Mouse (Mus musculus): ENCODE measurements around the gene Gm6993. TPM values are rescaled to one million over a fixed set of nuclear protein-coding genes. Genes with fewer than 3 reads are reported as not detected.

The Gm6993 gene
- polyA plus RNA-seq, 1 experiment from 2014 or later = not detected

GRCm38 (mm10) chr12:31272012-31272735, 31.6 kb downstream of the Gm6993 start:
- no peak overlapping the region for H3K4me3 ChIP-seq
- 0 out of 2 replicates have a peak overlapping the region, but pooled peaks have one; percentile 7 for H3K9ac ChIP-seq
- peak overlapping the region; percentile 49 for H3K4me2 ChIP-seq
- WGBS = 45% methylated on average over 8 of the region's 8 CpGs
- ATAC-seq (ENCODE audit: insufficient number of reproducible peaks, low FRiP score) = peak; percentile 49
- H3K4me1 ChIP-seq (replicated peaks) = peaks cover 65% of the 10 kb centered on the region
- peak overlapping the region; percentile 88 for H3K27ac ChIP-seq (ENCODE audit: poor library complexity, severe bottlenecking)
- peaks cover 83% of the 10 kb centered on the region for H3K36me3 ChIP-seq
- no peaks in the 10 kb centered on the region for H3K27me3 ChIP-seq (replicated peaks)
- H3K9me3 ChIP-seq (replicated peaks) = no peaks in the 10 kb centered on the region

GRCm38 (mm10) chr12:31272846-31273245, 32.3 kb downstream of the Gm6993 start:
- no peaks in the 10 kb centered on the region for H3K27me3 ChIP-seq (replicated peaks)
- H3K4me1 ChIP-seq (replicated peaks) = peaks cover 61% of the 10 kb centered on the region
- no peak for ATAC-seq (ENCODE audit: insufficient number of reproducible peaks, low FRiP score)
- no peaks in the 10 kb centered on the region for H3K9me3 ChIP-seq (replicated peaks)
- peaks cover 86% of the 10 kb centered on the region for H3K36me3 ChIP-seq
- H3K4me3 ChIP-seq = no peak overlapping the region
- no peak overlapping the region for H3K4me2 ChIP-seq
- no peak overlapping the region for H3K27ac ChIP-seq (ENCODE audit: poor library complexity, severe bottlenecking)
- 69% methylated on average over 2 of the region's 2 CpGs for WGBS
- H3K9ac ChIP-seq = no peak overlapping the region

GRCm38 (mm10) chr12:31273646-31274045, 33.1 kb downstream of the Gm6993 start:
- Histone ChIP-seq H3K4me2 (no peak overlapping the region), H3K36me3 (peaks cover 88% of the 10 kb centered on the region), H3K27me3 (replicated peaks) (no peaks in the 10 kb centered on the region), H3K4me3 (no peak overlapping the region), H3K27ac (ENCODE audit: poor library complexity, severe bottlenecking) (no peak overlapping the region), H3K9ac (no peak overlapping the region), H3K9me3 (replicated peaks) (no peaks in the 10 kb centered on the region), H3K4me1 (replicated peaks) (peaks cover 59% of the 10 kb centered on the region)
- 90% methylated on average over 7 of the region's 7 CpGs for WGBS
- no peak for ATAC-seq (ENCODE audit: insufficient number of reproducible peaks, low FRiP score)

- no peak overlapping the region for H3K9ac ChIP-seq
- H3K36me3 ChIP-seq = peaks cover 90% of the 10 kb centered on the region
- no peak overlapping the region for H3K4me2 ChIP-seq
- 70% methylated on average over 10 of the region's 10 CpGs for WGBS
- H3K27me3 ChIP-seq (replicated peaks) = no peaks in the 10 kb centered on the region
- H3K9me3 ChIP-seq (replicated peaks) = no peaks in the 10 kb centered on the region
- H3K27ac ChIP-seq (ENCODE audit: poor library complexity, severe bottlenecking) = peak overlapping the region; percentile 37
- ATAC-seq (ENCODE audit: insufficient number of reproducible peaks, low FRiP score) = peak; percentile 45; the same call in 1 of the 2 replicates
- peaks cover 61% of the 10 kb centered on the region for H3K4me1 ChIP-seq (replicated peaks)
- H3K4me3 ChIP-seq = no peak overlapping the region
Measured at GRCm38 (mm10) chr12:31275411-31275810, 34.8 kb downstream of the Gm6993 start.

- Histone ChIP-seq H3K4me1 (replicated peaks) (peaks cover 49% of the 10 kb centered on the region), H3K9ac (no peak overlapping the region), H3K4me3 (no peak overlapping the region), H3K27me3 (replicated peaks) (no peaks in the 10 kb centered on the region), H3K27ac (ENCODE audit: poor library complexity, severe bottlenecking) (peak overlapping the region; percentile 12; the same call in 1 of the 2 replicates), H3K9me3 (replicated peaks) (no peaks in the 10 kb centered on the region), H3K4me2 (no peak overlapping the region), H3K36me3 (peaks cover 92% of the 10 kb centered on the region)
- no peak for ATAC-seq (ENCODE audit: insufficient number of reproducible peaks, low FRiP score)
- 78% methylated on average over 11 of the region's 11 CpGs for WGBS
Measured at GRCm38 (mm10) chr12:31278270-31278669, 37.7 kb downstream of the Gm6993 start.

- Histone ChIP-seq H3K4me1 (replicated peaks) (peaks cover 34% of the 10 kb centered on the region), H3K27ac (ENCODE audit: poor library complexity, severe bottlenecking) (peak overlapping the region; percentile 78), H3K36me3 (peaks cover 91% of the 10 kb centered on the region), H3K4me3 (no peak overlapping the region), H3K27me3 (replicated peaks) (no peaks in the 10 kb centered on the region), H3K9me3 (replicated peaks) (no peaks in the 10 kb centered on the region), H3K4me2 (0 out of 2 replicates have a peak overlapping the region, but pooled peaks have one; percentile 1), H3K9ac (no peak overlapping the region)
- no peak for ATAC-seq (ENCODE audit: insufficient number of reproducible peaks, low FRiP score)
- 41% methylated on average over 7 of the region's 7 CpGs for WGBS
Measured at GRCm38 (mm10) chr12:31280318-31280717, 39.7 kb downstream of the Gm6993 start.

GRCm38 (mm10) chr12:31281100-31281591, 40.6 kb downstream of the Gm6993 start:
- Histone ChIP-seq H3K27ac (ENCODE audit: poor library complexity, severe bottlenecking) (peak overlapping the region; percentile 78; the same call in 1 of the 2 replicates), H3K27me3 (replicated peaks) (no peaks in the 10 kb centered on the region), H3K4me2 (no peak overlapping the region), H3K4me1 (replicated peaks) (peaks cover 30% of the 10 kb centered on the region), H3K9me3 (replicated peaks) (no peaks in the 10 kb centered on the region), H3K4me3 (no peak overlapping the region), H3K9ac (no peak overlapping the region), H3K36me3 (peaks cover 91% of the 10 kb centered on the region)
- 72% methylated on average over 9 of the region's 9 CpGs for WGBS
- no peak for ATAC-seq (ENCODE audit: insufficient number of reproducible peaks, low FRiP score)

- H3K27me3 ChIP-seq (replicated peaks) = no peaks in the 10 kb centered on the region
- WGBS = 43% methylated on average over 5 of the region's 5 CpGs
- no peaks in the 10 kb centered on the region for H3K9me3 ChIP-seq (replicated peaks)
- H3K9ac ChIP-seq = no peak overlapping the region
- H3K4me1 ChIP-seq (replicated peaks) = peaks cover 30% of the 10 kb centered on the region
- H3K36me3 ChIP-seq = peaks cover 91% of the 10 kb centered on the region
- H3K4me2 ChIP-seq = no peak overlapping the region
- H3K27ac ChIP-seq (ENCODE audit: poor library complexity, severe bottlenecking) = no peak overlapping the region
- H3K4me3 ChIP-seq = no peak overlapping the region
- ATAC-seq (ENCODE audit: insufficient number of reproducible peaks, low FRiP score) = no peak
Measured at GRCm38 (mm10) chr12:31282241-31282640, 41.7 kb downstream of the Gm6993 start.

- Histone ChIP-seq H3K27me3 (replicated peaks) (no peaks in the 10 kb centered on the region), H3K4me1 (replicated peaks) (peaks cover 26% of the 10 kb centered on the region), H3K4me3 (no peak overlapping the region), H3K36me3 (peaks cover 91% of the 10 kb centered on the region), H3K9me3 (replicated peaks) (no peaks in the 10 kb centered on the region), H3K27ac (ENCODE audit: poor library complexity, severe bottlenecking) (no peak overlapping the region), H3K9ac (no peak overlapping the region), H3K4me2 (no peak overlapping the region)
- WGBS = 87% methylated on average over 4 of the region's 4 CpGs
- ATAC-seq (ENCODE audit: insufficient number of reproducible peaks, low FRiP score) = no peak
Measured at GRCm38 (mm10) chr12:31283131-31283530, 42.6 kb downstream of the Gm6993 start.

GRCm38 (mm10) chr12:31283617-31284136, 43.1 kb downstream of the Gm6993 start:
- no peaks in the 10 kb centered on the region for H3K9me3 ChIP-seq (replicated peaks)
- no peaks in the 10 kb centered on the region for H3K27me3 ChIP-seq (replicated peaks)
- no peak overlapping the region for H3K4me2 ChIP-seq
- no peak overlapping the region for H3K4me3 ChIP-seq
- WGBS = 66% methylated on average over 4 of the region's 4 CpGs
- no peak overlapping the region for H3K27ac ChIP-seq (ENCODE audit: poor library complexity, severe bottlenecking)
- no peak overlapping the region for H3K9ac ChIP-seq
- peaks cover 91% of the 10 kb centered on the region for H3K36me3 ChIP-seq
- ATAC-seq (ENCODE audit: insufficient number of reproducible peaks, low FRiP score) = no peak
- peaks cover 23% of the 10 kb centered on the region for H3K4me1 ChIP-seq (replicated peaks)

- 89% methylated on average over 10 of the region's 10 CpGs for WGBS
- no peak for ATAC-seq (ENCODE audit: insufficient number of reproducible peaks, low FRiP score)
- Histone ChIP-seq H3K4me1 (replicated peaks) (peaks cover 24% of the 10 kb centered on the region), H3K27me3 (replicated peaks) (no peaks in the 10 kb centered on the region), H3K36me3 (peaks cover 82% of the 10 kb centered on the region), H3K27ac (ENCODE audit: poor library complexity, severe bottlenecking) (no peak overlapping the region), H3K4me2 (no peak overlapping the region), H3K9me3 (replicated peaks) (0 out of 2 replicates have a peak, but pooled peaks cover 6% of the 10 kb centered on the region), H3K4me3 (no peak overlapping the region), H3K9ac (no peak overlapping the region)
Measured at GRCm38 (mm10) chr12:31289046-31289445, 48.5 kb downstream of the Gm6993 start.

Measured in heart, embryonic 12.5 days (tissue).